In the genomic region with DNA sequence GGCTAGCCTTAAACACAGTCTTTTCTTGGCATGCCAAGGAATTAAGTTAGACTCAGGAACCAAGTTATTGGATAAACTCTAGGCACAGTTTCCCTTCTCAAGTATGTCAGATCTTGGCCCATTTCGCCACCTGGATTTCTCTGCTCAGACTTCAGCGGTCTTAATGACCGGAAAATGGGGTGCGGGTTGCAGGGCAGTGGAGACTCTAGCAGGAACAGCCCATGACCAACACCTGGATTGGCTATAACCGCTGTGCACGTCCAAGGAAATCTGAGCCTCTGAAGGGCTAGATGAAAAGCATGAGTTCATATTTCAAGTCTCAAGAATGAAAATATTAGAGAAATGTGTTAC, we compare ENCODE assay signal across 9 mouse cellular contexts.
A peak's percentile ranks its signal among the peaks of the same experiment; 100 is the strongest.
DNase-seq lines count a peak whose midpoint lies in the region; ATAC-seq lines count a peak whose summit lies in the region.
"Had no signal": no experiment of that assay in that cellular context is flagged by ENCODE, and none has a peak within 500 bp of the region (broad histone marks: within the 10 kb centered on the region; RNA-seq: fewer than 3 reads in every experiment).

No protein-coding gene starts in this region.

- no peak for DNase-seq in heart, adult 9 months (ENCODE audit: low spot score in 2 of 2)
- peak; percentile 73 for DNase-seq in embryo, embryonic 10.5 days (ENCODE audit: low spot score)
- DNase-seq in midbrain, embryonic 11.5 days (ENCODE audit: low spot score, missing footprints) = no peak
- DNase-seq in left cerebral cortex, adult 9 months (ENCODE audit: low spot score in 2 of 2) = no peak
- no peak for DNase-seq in adrenal gland, postnatal 10 days
- DNase-seq in adrenal gland, postnatal 14 days = no peak

- peak overlapping the region; percentile 96 for H3K27ac ChIP-seq in heart, embryonic 11.5 days (ENCODE audit: low read depth, low read length)
- H3K27ac ChIP-seq in hindbrain, embryonic 12.5 days = peak overlapping the region; percentile 97
- H3K27ac ChIP-seq in midbrain, embryonic 11.5 days (ENCODE audit: low read depth, low read length) = peak overlapping the region; percentile 97

- H3K36me3 ChIP-seq in heart, embryonic 11.5 days (ENCODE audit: control insufficient read depth, insufficient read depth, low read length) = no peaks in the 10 kb centered on the region; the same call in 1 of the 2 replicates
- no peaks in the 10 kb centered on the region; the same call in 1 of the 2 replicates for H3K36me3 ChIP-seq in hindbrain, embryonic 12.5 days
- no peaks in the 10 kb centered on the region; the same call in 1 of the 2 replicates for H3K36me3 ChIP-seq in midbrain, embryonic 11.5 days (ENCODE audit: control insufficient read depth, insufficient read depth, low read length)

- H3K27me3 ChIP-seq in heart, embryonic 11.5 days (ENCODE audit: control insufficient read depth, insufficient read depth, low read length) = no peaks in the 10 kb centered on the region
- H3K27me3 ChIP-seq in hindbrain, embryonic 12.5 days = no peaks in the 10 kb centered on the region
- H3K27me3 ChIP-seq in midbrain, embryonic 11.5 days (ENCODE audit: control insufficient read depth, insufficient read depth, low read length) = no peaks in the 10 kb centered on the region
- H3K27me3 ChIP-seq: Patski had no signal

- H3K4me3 ChIP-seq in heart, embryonic 11.5 days (ENCODE audit: low read depth, low read length) = peak overlapping the region; percentile 86
- peak overlapping the region; percentile 79 for H3K4me3 ChIP-seq in hindbrain, embryonic 12.5 days
- peak overlapping the region; percentile 77 for H3K4me3 ChIP-seq in midbrain, embryonic 11.5 days (ENCODE audit: low read depth, low read length)

- H3K4me1 ChIP-seq in heart, embryonic 11.5 days (ENCODE audit: control insufficient read depth, insufficient read depth, low read length) = peaks cover 53% of the 10 kb centered on the region
- H3K4me1 ChIP-seq in hindbrain, embryonic 12.5 days = peaks cover 38% of the 10 kb centered on the region
- peaks cover 27% of the 10 kb centered on the region for H3K4me1 ChIP-seq in midbrain, embryonic 11.5 days (ENCODE audit: control insufficient read depth, insufficient read depth, low read length)

- 5% methylated on average over 6 of the region's 6 CpGs for WGBS in heart, embryonic 11.5 days (ENCODE audit: insufficient replicate concordance)
- WGBS in hindbrain, embryonic 12.5 days = 2% methylated on average over 6 of the region's 6 CpGs
- 5% methylated on average over 6 of the region's 6 CpGs for WGBS in midbrain, embryonic 11.5 days

- no peaks in the 10 kb centered on the region for H3K9me3 ChIP-seq in heart, embryonic 11.5 days (replicated peaks; ENCODE audit: control insufficient read depth, low read length)
- no peaks in the 10 kb centered on the region for H3K9me3 ChIP-seq in hindbrain, embryonic 12.5 days (replicated peaks)
- H3K9me3 ChIP-seq in midbrain, embryonic 11.5 days (ENCODE audit: control insufficient read depth, low read length) = no peaks in the 10 kb centered on the region

- ATAC-seq in heart, embryonic 11.5 days (replicated peaks; ENCODE audit: insufficient number of reproducible peaks, low FRiP score, low TSS enrichment) = no peak
- no peak for ATAC-seq in hindbrain, embryonic 12.5 days (ENCODE audit: low FRiP score)
- peak; percentile 11; the same call in 1 of the 2 replicates for ATAC-seq in midbrain, embryonic 11.5 days (ENCODE audit: low FRiP score)

- H3K4me2 ChIP-seq in heart, embryonic 11.5 days = peak overlapping the region; percentile 86
- H3K4me2 ChIP-seq in hindbrain, embryonic 12.5 days (replicated peaks) = peak overlapping the region; percentile 77
- H3K4me2 ChIP-seq in midbrain, embryonic 11.5 days = peak overlapping the region; percentile 81

- H3K9ac ChIP-seq in heart, embryonic 11.5 days (ENCODE audit: low read depth, low read length) = peak overlapping the region; percentile 86
- peak overlapping the region; percentile 86 for H3K9ac ChIP-seq in hindbrain, embryonic 12.5 days
- H3K9ac ChIP-seq in midbrain, embryonic 11.5 days (ENCODE audit: low read length) = peak overlapping the region; percentile 92
